Mouse (Mus musculus): ENCODE measurements around the gene BC048562. TPM values are rescaled to one million over a fixed set of nuclear protein-coding genes. Genes with fewer than 3 reads are reported as not detected.

The BC048562 gene
- polyA plus RNA-seq, 1 experiment from 2014 or later = not detected

DNA sequence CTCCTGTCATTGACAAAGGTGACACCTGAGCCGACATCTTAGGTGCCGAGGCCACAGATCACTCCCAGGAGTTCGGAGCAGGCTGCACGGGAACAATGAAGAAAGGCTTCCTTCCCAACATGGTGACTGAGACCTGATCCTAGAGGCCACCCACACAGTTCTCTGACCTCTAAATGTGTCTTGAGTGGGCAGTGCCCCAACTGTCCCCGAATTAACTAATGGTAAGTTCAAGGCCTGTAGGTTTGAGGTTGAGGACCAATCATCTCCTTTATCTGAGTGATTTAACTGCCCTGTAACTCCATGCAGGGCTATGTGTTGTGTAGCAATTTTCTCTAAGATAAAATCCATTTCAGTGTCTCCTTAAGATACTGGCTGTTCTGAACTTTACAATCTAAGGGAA, 33.1 kb downstream of the BC048562 start:
- no peaks in the 10 kb centered on the region for H3K27me3 ChIP-seq (ENCODE audit: insufficient read depth, poor library complexity, severe bottlenecking)
- WGBS = 83% methylated on average over 5 of the region's 5 CpGs
- H3K4me3 ChIP-seq = no peak overlapping the region
- H3K36me3 ChIP-seq = peaks cover 32% of the 10 kb centered on the region
- H3K4me1 ChIP-seq (replicated peaks) = no peaks in the 10 kb centered on the region
- DNase-seq (ENCODE audit: low spot score) = no peak
- H3K9me3 ChIP-seq = no peaks in the 10 kb centered on the region
- no peak overlapping the region for H3K27ac ChIP-seq

GRCm38 (mm10) chr9:108469845-108470244, 33.6 kb downstream of the BC048562 start:
- 80% methylated on average over 4 of the region's 4 CpGs for WGBS
- Histone ChIP-seq H3K4me3 (no peak overlapping the region), H3K4me1 (replicated peaks) (no peaks in the 10 kb centered on the region), H3K9me3 (no peaks in the 10 kb centered on the region), H3K36me3 (peaks cover 28% of the 10 kb centered on the region), H3K27me3 (ENCODE audit: insufficient read depth, poor library complexity, severe bottlenecking) (no peaks in the 10 kb centered on the region), H3K27ac (no peak overlapping the region)
- no peak for DNase-seq (ENCODE audit: low spot score)

DNA sequence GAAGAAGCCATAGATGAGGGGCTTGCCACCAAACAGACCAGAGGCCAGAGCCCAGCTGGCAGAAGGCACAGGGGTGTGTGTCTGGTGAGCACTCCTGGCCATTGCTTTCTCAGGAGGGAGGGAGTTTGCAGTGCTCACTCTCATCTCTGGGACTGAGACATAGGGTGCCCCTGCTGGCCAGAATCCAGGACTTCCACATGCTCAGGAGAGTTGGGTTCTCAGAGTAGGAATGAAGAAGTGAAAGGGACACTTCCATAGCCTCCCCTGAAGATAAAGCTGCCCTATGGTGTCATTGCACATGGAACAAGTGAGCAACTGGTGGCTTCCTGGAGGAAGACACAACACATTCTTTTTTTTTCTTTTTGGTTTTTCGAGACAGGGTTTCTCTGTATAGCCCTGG, 38.2 kb downstream of the BC048562 start:
- Histone ChIP-seq H3K4me3 (no peak overlapping the region), H3K27ac (no peak overlapping the region), H3K27me3 (ENCODE audit: insufficient read depth, poor library complexity, severe bottlenecking) (no peaks in the 10 kb centered on the region), H3K9me3 (no peaks in the 10 kb centered on the region), H3K36me3 (no peaks in the 10 kb centered on the region), H3K4me1 (replicated peaks) (peaks cover 16% of the 10 kb centered on the region)
- DNase-seq (ENCODE audit: low spot score) = no peak
- 73% methylated on average over 1 of the region's 1 CpGs for WGBS

- peaks cover 35% of the 10 kb centered on the region for H3K4me1 ChIP-seq (replicated peaks)
- peaks cover 26% of the 10 kb centered on the region for H3K36me3 ChIP-seq
- peak overlapping the region; percentile 87 for H3K27ac ChIP-seq
- WGBS = 1% methylated on average over 20 of the region's 20 CpGs
- H3K9me3 ChIP-seq = no peaks in the 10 kb centered on the region
- peak; percentile 89 for DNase-seq (ENCODE audit: low spot score)
- H3K4me3 ChIP-seq = peak overlapping the region; percentile 56
- no peaks in the 10 kb centered on the region for H3K27me3 ChIP-seq (ENCODE audit: insufficient read depth, poor library complexity, severe bottlenecking)
These were observed 42.4 kb downstream of the BC048562 start for GRCm38 (mm10) chr9:108478638-108479156.

- H3K36me3 ChIP-seq = peaks cover 32% of the 10 kb centered on the region
- H3K4me3 ChIP-seq = peak overlapping the region; percentile 56
- no peaks in the 10 kb centered on the region for H3K9me3 ChIP-seq
- DNase-seq (ENCODE audit: low spot score) = peak; percentile 56
- H3K27me3 ChIP-seq (ENCODE audit: insufficient read depth, poor library complexity, severe bottlenecking) = no peaks in the 10 kb centered on the region
- peak overlapping the region; percentile 87 for H3K27ac ChIP-seq
- H3K4me1 ChIP-seq (replicated peaks) = peaks cover 35% of the 10 kb centered on the region
- 40% methylated on average over 11 of the region's 11 CpGs for WGBS
These were observed 43.0 kb downstream of the BC048562 start for GRCm38 (mm10) chr9:108479241-108479640.

DNA sequence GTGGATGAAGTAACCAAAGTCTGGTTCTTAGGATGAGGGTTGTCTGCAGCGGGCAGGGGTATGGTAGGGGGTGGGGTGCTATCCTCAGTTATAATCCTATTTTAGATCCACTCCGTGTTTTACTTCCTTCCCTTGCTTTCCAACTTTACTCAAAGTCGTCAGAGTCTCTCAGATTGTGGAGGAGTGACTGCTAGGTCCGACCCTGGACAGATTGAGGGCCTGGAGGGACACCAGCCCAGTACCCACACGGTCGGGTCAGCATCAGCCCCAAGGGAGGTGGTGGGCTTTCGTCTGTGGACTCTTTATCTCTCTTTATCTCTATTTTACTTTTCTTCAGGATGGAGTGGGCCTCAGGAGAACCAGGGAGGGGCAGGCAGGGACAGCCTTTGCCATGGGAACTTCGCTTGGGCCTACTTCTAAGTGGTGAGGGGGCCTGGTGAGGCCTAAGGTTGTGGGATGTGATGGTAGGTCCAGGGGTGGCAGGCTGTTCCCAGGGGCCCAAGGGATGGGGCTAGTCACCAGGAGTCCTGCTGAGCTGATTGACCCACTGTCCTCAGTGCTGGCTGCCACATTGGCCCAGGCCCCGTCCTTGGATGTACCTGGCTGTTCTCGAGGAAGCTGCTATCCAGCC, 43.6 kb downstream of the BC048562 start, which contains the start of gene Lamb2:
TSS of gene Lamb2 (plus strand) at position 16 of the 631 bp plus-strand sequence.
- Histone ChIP-seq H3K27me3 (ENCODE audit: insufficient read depth, poor library complexity, severe bottlenecking) (no peaks in the 10 kb centered on the region), H3K36me3 (peaks cover 36% of the 10 kb centered on the region), H3K4me3 (peak within 1 kb of the TSS; percentile 56), H3K9me3 (no peaks in the 10 kb centered on the region), H3K4me1 (replicated peaks) (peaks cover 35% of the 10 kb centered on the region), H3K27ac (peak within 1 kb of the TSS; percentile 87)
- 15% methylated on average over 10 of the region's 10 CpGs for WGBS
- peak; percentile 53 for DNase-seq (ENCODE audit: low spot score)

- no peak for DNase-seq (ENCODE audit: low spot score)
- H3K36me3 ChIP-seq = peaks cover 48% of the 10 kb centered on the region
- H3K4me1 ChIP-seq (replicated peaks) = peaks cover 35% of the 10 kb centered on the region
- H3K27me3 ChIP-seq (ENCODE audit: insufficient read depth, poor library complexity, severe bottlenecking) = no peaks in the 10 kb centered on the region
- H3K9me3 ChIP-seq = no peaks in the 10 kb centered on the region
- H3K4me3 ChIP-seq = peak overlapping the region; percentile 56; the same call in 1 of the 2 replicates
- H3K27ac ChIP-seq = 0 out of 2 replicates have a peak overlapping the region, but pooled peaks have one; percentile 87
- 93% methylated on average over 28 of the region's 28 CpGs for WGBS
These were observed 44.7 kb downstream of the BC048562 start for GRCm38 (mm10) chr9:108480813-108481519.

DNA sequence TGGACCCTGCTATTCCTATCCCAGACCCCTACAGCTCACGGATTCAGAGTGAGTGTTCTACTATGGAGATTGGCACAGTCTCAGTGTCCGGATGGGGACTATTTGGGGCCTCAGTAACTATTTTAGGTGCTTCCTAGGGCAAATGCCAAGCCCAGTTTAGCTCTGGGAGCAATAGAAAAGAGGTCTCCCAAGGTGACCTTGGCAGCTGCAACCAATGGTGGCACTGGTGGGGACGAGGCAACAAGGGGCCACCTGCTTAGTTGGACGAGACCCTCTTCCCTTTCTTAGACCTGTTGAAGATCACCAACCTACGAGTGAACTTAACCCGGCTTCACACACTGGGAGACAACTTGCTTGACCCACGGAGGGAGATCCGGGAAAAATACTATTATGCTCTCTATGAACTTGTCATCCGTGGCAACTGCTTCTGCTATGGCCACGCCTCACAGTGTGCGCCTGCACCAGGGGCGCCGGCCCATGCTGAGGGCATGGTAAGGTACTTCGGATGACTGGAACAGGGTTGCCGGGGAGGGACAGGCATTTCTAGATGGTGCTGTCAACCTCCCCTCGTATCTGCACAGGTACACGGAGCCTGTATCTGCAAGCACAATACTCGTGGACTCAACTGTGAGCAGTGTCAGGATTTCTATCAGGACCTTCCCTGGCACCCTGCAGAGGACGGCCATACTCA, 45.4 kb downstream of the BC048562 start:
- H3K36me3 ChIP-seq = peaks cover 55% of the 10 kb centered on the region
- 92% methylated on average over 19 of the region's 19 CpGs for WGBS
- H3K4me1 ChIP-seq (replicated peaks) = peaks cover 35% of the 10 kb centered on the region
- H3K4me3 ChIP-seq = no peak overlapping the region
- no peak for DNase-seq (ENCODE audit: low spot score)
- no peaks in the 10 kb centered on the region for H3K27me3 ChIP-seq (ENCODE audit: insufficient read depth, poor library complexity, severe bottlenecking)
- no peak overlapping the region for H3K27ac ChIP-seq
- no peaks in the 10 kb centered on the region for H3K9me3 ChIP-seq

DNA sequence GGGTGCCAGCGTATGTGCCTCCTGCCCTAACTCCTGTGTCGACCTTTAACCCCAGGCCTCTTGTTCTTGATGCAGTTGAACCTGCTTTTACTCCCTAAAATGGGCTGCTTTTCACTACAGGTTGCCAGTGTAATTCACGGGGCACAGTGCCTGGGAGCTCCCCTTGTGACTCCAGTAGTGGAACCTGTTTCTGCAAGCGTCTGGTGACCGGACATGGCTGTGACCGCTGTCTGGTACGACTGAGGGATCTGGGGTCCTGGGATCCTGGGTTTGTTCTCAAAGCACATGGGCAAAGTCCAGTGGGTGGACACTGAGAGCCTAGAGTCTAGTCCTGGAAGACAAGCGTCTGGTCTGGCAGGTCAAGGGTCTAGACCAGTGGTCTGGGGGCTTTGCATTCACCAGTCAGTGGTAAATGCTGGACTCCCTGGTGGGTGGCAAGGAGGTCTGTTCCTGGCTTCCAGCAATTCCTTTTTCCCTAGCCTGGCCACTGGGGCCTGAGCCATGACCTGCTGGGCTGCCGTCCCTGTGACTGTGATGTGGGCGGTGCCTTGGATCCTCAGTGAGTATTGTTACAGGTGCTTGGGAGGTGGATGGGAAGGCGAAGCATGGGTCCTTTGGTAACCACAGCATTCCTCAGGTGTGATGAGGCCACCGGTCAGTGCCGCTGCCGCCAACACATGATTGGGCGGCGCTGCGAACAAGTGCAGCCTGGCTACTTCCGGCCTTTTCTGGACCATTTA, 46.9 kb downstream of the BC048562 start:
- no peak for DNase-seq (ENCODE audit: low spot score)
- WGBS = 94% methylated on average over 18 of the region's 18 CpGs
- no peak overlapping the region for H3K4me3 ChIP-seq
- no peaks in the 10 kb centered on the region for H3K9me3 ChIP-seq
- H3K27me3 ChIP-seq (ENCODE audit: insufficient read depth, poor library complexity, severe bottlenecking) = no peaks in the 10 kb centered on the region
- H3K36me3 ChIP-seq = peaks cover 70% of the 10 kb centered on the region
- no peak overlapping the region for H3K27ac ChIP-seq
- H3K4me1 ChIP-seq (replicated peaks) = peaks cover 31% of the 10 kb centered on the region

DNA sequence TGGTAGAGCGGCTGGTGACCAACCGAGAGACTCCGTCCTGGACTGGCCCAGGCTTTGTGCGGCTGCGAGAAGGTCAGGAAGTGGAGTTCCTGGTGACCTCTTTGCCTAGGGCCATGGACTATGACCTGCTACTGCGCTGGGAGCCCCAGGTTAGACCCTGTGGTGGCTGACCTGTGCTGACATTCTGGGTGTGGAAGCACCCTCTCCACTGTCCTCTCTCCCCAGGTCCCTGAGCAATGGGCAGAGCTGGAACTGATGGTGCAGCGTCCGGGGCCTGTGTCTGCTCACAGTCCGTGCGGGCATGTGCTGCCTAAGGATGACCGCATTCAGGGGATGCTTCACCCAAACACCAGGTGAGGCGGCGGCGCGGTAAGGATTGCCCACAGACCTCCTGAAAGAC, 47.7 kb downstream of the BC048562 start:
- DNase-seq (ENCODE audit: low spot score) = no peak
- Histone ChIP-seq H3K4me3 (no peak overlapping the region), H3K9me3 (no peaks in the 10 kb centered on the region), H3K27me3 (ENCODE audit: insufficient read depth, poor library complexity, severe bottlenecking) (no peaks in the 10 kb centered on the region), H3K27ac (no peak overlapping the region), H3K4me1 (replicated peaks) (peaks cover 23% of the 10 kb centered on the region), H3K36me3 (peaks cover 78% of the 10 kb centered on the region)
- 93% methylated on average over 15 of the region's 15 CpGs for WGBS

DNA sequence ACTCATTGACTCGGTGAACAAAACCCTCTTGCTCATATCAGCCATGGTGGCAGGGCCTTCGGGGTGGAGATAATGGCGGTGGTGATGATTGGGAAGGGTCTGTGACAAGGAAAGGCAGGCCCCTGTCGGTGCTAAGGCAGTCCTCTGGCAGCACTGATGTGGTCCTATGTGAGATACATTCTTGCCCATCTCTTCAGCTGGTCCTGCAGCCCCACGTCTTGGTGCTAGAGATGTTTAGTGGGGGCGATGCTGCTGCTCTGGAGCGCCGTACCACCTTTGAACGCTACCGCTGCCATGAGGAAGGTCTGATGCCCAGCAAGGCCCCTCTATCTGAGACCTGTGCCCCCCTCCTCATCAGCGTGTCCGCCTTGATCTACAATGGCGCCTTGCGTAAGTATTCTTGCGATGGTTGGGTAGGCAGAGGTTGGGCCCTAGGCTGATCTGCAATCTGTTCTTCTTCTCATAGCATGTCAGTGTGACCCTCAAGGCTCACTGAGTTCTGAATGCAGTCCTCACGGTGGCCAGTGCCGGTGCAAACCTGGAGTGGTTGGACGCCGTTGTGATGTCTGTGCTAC, 49.1 kb downstream of the BC048562 start:
- 94% methylated on average over 19 of the region's 19 CpGs for WGBS
- no peak for DNase-seq (ENCODE audit: low spot score)
- Histone ChIP-seq H3K36me3 (peaks cover 90% of the 10 kb centered on the region), H3K4me3 (no peak overlapping the region), H3K4me1 (replicated peaks) (peaks cover 22% of the 10 kb centered on the region), H3K9me3 (no peaks in the 10 kb centered on the region), H3K27ac (no peak overlapping the region), H3K27me3 (ENCODE audit: insufficient read depth, poor library complexity, severe bottlenecking) (no peaks in the 10 kb centered on the region)

- Histone ChIP-seq H3K4me1 (replicated peaks) (peaks cover 24% of the 10 kb centered on the region), H3K36me3 (peaks cover 83% of the 10 kb centered on the region), H3K4me3 (no peak overlapping the region), H3K27ac (no peak overlapping the region), H3K27me3 (ENCODE audit: insufficient read depth, poor library complexity, severe bottlenecking) (no peaks in the 10 kb centered on the region), H3K9me3 (no peaks in the 10 kb centered on the region)
- 94% methylated on average over 8 of the region's 8 CpGs for WGBS
- DNase-seq (ENCODE audit: low spot score) = no peak
These were observed 50.8 kb downstream of the BC048562 start for GRCm38 (mm10) chr9:108486973-108487530.
